Mouse (Mus musculus) heart, postnatal 0 days (tissue): Measurements from ENCODE around the gene Rbfox1.

Source experiments
- CTCF ChIP-seq: IDR thresholded peaks from 2 replicates; pipeline ENCODE4 v1.5.1; 2016; ENCODE audit warnings: antibody characterized with exemption, control low read depth, low read depth
- EP300 ChIP-seq: IDR thresholded peaks from 2 replicates; pipeline ENCODE4 v1.6.1; 2016; ENCODE audit warnings: antibody characterized with exemption, low read depth

DNA sequence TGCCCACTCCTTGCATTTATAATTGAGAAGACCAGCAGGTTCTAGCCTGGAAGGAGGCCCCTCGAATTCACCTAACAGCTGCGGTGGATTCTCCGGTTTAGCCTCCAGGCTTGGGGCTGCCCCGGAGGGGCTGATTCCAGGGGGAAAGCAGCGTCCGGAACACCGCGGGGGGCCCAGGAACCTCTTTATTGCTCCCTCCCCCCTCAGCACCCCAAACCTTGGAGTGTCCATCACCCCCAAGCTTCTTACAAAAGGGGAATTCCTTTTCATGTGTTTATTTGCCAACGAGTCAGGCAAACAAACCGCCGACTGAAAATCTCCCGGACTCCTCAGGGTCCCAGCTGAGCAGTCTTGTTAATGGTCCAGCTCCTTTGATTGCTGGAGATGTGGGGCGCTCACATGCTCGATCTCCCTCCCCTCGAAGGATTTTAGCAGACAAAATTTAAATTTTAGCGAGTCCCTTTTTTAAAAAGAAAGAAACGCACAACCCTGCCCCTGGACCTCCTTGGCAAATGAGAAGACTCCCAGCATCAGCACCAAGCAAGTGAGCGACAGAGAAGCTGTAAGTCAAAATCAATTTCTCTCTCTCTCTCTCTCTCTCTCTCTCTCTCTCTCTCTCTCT lies 1153.6 kb downstream of the Rbfox1 start:
- TF ChIP-seq CTCF (no peak), EP300 (no peak)
